Mouse (Mus musculus) cerebellum, adult 18-20 months (tissue): ENCODE results near the gene Cant1.

Experiments
- DNase-seq, 2 experiments: peaks; one replicate each; pipeline ENCODE4 v3.0.0; 2021

Gene Cant1

GRCm38 (mm10) chr11:118418834-118419504 lies at the start of gene Cant1:
Gene Cant1, minus strand, starts transcription at chr11:118419086.
- DNase-seq, result peak; percentile 98 to 99

- DNase-seq, result no peak
Measured at GRCm38 (mm10) chr11:118467441-118468035, 48.7 kb upstream of the Cant1 start.

- no peak for DNase-seq
Measured at GRCm38 (mm10) chr11:118460280-118460679, 41.4 kb upstream of the Cant1 start.

GRCm38 (mm10) chr11:118459536-118459935 lies 40.6 kb upstream of the Cant1 start:
- DNase-seq, result no peak

GRCm38 (mm10) chr11:118459051-118459450 lies 40.2 kb upstream of the Cant1 start:
- DNase-seq, result no peak

GRCm38 (mm10) chr11:118456937-118457336 lies 38.1 kb upstream of the Cant1 start:
- DNase-seq, result no peak

GRCm38 (mm10) chr11:118455788-118456187 lies 36.9 kb upstream of the Cant1 start:
- DNase-seq, result no peak

GRCm38 (mm10) chr11:118453886-118454671 lies 35.2 kb upstream of the Cant1 start:
- no peak for DNase-seq

- no peak for DNase-seq
Measured at GRCm38 (mm10) chr11:118452955-118453354, 34.1 kb upstream of the Cant1 start.

- no peak for DNase-seq
Measured at GRCm38 (mm10) chr11:118451211-118451610, 32.3 kb upstream of the Cant1 start.

GRCm38 (mm10) chr11:118448385-118448784 lies 29.5 kb upstream of the Cant1 start:
- no peak for DNase-seq

- DNase-seq, result no peak
Measured at GRCm38 (mm10) chr11:118447346-118447745, 28.5 kb upstream of the Cant1 start.

GRCm38 (mm10) chr11:118445843-118446242 lies 27.0 kb upstream of the Cant1 start:
- peak; percentile 76 for DNase-seq

GRCm38 (mm10) chr11:118443201-118443970 lies 24.5 kb upstream of the Cant1 start:
- DNase-seq, result peak; percentile 61 to 74

- no peak for DNase-seq
Measured at GRCm38 (mm10) chr11:118442691-118443090, 23.8 kb upstream of the Cant1 start.

GRCm38 (mm10) chr11:118438665-118439414 lies 20.0 kb upstream of the Cant1 start:
- DNase-seq, result no peak

GRCm38 (mm10) chr11:118436471-118436935 lies 17.6 kb upstream of the Cant1 start:
- peak; percentile 77 to 79 for DNase-seq

- no peak for DNase-seq
Measured at GRCm38 (mm10) chr11:118434093-118434492, 15.2 kb upstream of the Cant1 start.

GRCm38 (mm10) chr11:118433398-118433868 lies 14.5 kb upstream of the Cant1 start:
- no peak for DNase-seq

GRCm38 (mm10) chr11:118431100-118431948 lies 12.4 kb upstream of the Cant1 start:
- peak in 1 of 2 experiments; percentile 13 for DNase-seq

GRCm38 (mm10) chr11:118430291-118430885 lies 11.5 kb upstream of the Cant1 start:
- no peak for DNase-seq
